Mouse (Mus musculus) kidney, adult 2 months (tissue): Measurements from ENCODE around the gene Setdb1. TPM values are rescaled to one million over a fixed set of nuclear protein-coding genes. Genes with fewer than 3 reads are reported as not detected.

Experiments
- DNase-seq: peaks from one replicate; pipeline ENCODE4 v3.0.0; 2021
- H3K27ac ChIP-seq: fragments of 200-500 bp; 2 replicates; pipeline ENCODE4 v1.5.1; 2012; ENCODE audit warnings: low read depth, low read length, control low read depth, inconsistent platforms; ENCODE audit not compliant: insufficient read depth
- H3K27me3 ChIP-seq: fragments of 200-500 bp; replicated peaks from 2 replicates; pipeline ENCODE4 v1.6.1; 2012; ENCODE audit warnings: mild to moderate bottlenecking, moderate library complexity, low read length, inconsistent platforms; ENCODE audit not compliant: control insufficient read depth, insufficient read depth
- H3K36me3 ChIP-seq: fragments of 200-500 bp; 2 replicates; pipeline ENCODE4 v1.6.1; 2012; ENCODE audit warnings: mild to moderate bottlenecking, moderate library complexity, low read length, inconsistent platforms; ENCODE audit not compliant: control insufficient read depth, insufficient read depth
- H3K4me1 ChIP-seq: fragments of 200-500 bp; 2 replicates; pipeline ENCODE4 v1.6.1; 2011; ENCODE audit warnings: low read length; ENCODE audit not compliant: control insufficient read depth, insufficient read depth
- H3K4me3 ChIP-seq: fragments of 200-500 bp; 2 replicates; pipeline ENCODE4 v1.5.1; 2011; ENCODE audit warnings: mild to moderate bottlenecking, low read depth, low read length, control low read depth; ENCODE audit not compliant: insufficient read depth
- CTCF ChIP-seq: fragments of 200-500 bp; conservative IDR thresholded peaks from 2 replicates; pipeline ENCODE4 v1.5.1; 2011; ENCODE audit warnings: low read depth, mild to moderate bottlenecking, control low read depth, low read length, moderate library complexity, mixed read lengths; ENCODE audit not compliant: insufficient read depth, insufficient read length
- POLR2A ChIP-seq: fragments of 200-500 bp; IDR thresholded peaks from one replicate; pipeline ENCODE4 v1.6.1; 2011; ENCODE audit warnings: low read depth, low read length, control low read depth
- WGBS: fragments of 180-500 bp; shearing (Covaris S2); methylation state at CpG from one replicate; pipeline ENCODE4 v1.1.7; 2018; 5-methylcytosine and 5-hydroxymethylcytosine counted together
- polyA plus RNA-seq: library from polyadenylated mRNA; depleted of rRNA; stranded (reverse); fragments of >200 nt; gene quantifications from 2 replicates; pipeline ENCODE4 v1.2.3, GENCODE M21; 2012; rRNA removed

The Setdb1 gene
- polyA plus RNA-seq, 1 experiment, result 11.6 TPM

- Histone ChIP-seq H3K4me3 (peak overlapping the region; percentile 67), H3K4me1 (peaks cover 26% of the 10 kb centered on the region), H3K36me3 (no peaks in the 10 kb centered on the region), H3K27ac (peak overlapping the region; percentile 93), H3K27me3 (no peaks in the 10 kb centered on the region)
- WGBS, result 12% methylated on average over 8 of the region's 8 CpGs
- no peak for TF ChIP-seq POLR2A
- TF ChIP-seq CTCF, result no peak
- peak; percentile 64 for DNase-seq
Measured at GRCm38 (mm10) chr3:95280747-95281146, 76.3 kb downstream of the Setdb1 start.

DNA sequence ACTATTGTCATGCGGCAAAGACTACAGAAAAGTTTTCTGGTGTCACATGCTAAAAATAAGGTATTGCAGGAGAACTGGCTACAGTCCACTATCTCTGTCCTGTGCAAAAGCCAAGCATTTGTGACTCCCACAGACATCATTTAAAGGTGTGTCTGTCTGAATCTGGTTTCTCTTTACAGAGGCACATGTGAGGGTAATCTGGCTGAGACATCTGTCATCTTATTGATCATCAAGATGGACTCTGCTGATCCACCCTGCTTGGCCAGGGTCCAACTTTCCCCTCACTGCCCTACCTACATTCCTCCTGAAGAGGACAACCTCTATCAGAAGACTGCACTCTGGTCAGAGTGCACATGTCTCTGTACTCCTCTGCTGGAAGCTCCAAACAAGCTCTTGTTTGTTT, 79.9 kb downstream of the Setdb1 start:
- no peaks in the 10 kb centered on the region for H3K36me3 ChIP-seq
- DNase-seq, result peak; percentile 36
- H3K4me3 ChIP-seq, result no peak overlapping the region
- peaks cover 13% of the 10 kb centered on the region for H3K4me1 ChIP-seq
- WGBS, result 41% methylated on average over 1 of the region's 1 CpGs
- no peaks in the 10 kb centered on the region for H3K27me3 ChIP-seq
- TF ChIP-seq CTCF, result no peak; the same call in 1 of the 2 replicates
- no peak for TF ChIP-seq POLR2A
- no peak overlapping the region for H3K27ac ChIP-seq

DNA sequence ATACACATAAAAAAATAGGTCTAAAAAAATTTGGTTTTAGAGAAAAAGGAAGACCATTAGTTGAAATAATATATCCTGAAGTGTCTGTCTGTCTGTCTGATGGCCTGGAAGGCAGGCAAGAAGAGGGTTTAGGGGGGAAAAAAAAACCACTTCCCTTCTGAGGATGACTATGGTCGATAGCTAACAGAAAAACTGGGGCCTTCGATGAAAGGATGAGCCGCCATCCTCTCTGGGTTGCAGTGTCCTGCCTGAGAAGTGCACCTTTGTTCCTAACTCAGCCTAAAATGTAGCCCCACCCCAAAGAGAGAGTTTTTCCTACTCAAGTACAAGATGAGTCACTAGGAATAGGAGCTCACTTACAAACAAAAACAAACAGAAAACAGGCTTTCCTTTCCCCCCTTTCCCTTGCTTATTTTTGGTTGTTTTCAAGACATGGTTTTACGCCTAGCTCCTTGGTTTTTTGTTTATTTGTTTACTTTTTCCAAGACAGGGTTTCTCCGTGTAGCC, 80.5 kb downstream of the Setdb1 start:
- no peaks in the 10 kb centered on the region for H3K36me3 ChIP-seq
- WGBS, result 64% methylated on average over 5 of the region's 5 CpGs
- no peak overlapping the region for H3K4me3 ChIP-seq
- H3K27ac ChIP-seq, result no peak overlapping the region; the same call in 1 of the 2 replicates
- peaks cover 13% of the 10 kb centered on the region for H3K4me1 ChIP-seq
- DNase-seq, result no peak
- TF ChIP-seq CTCF (no peak), POLR2A (no peak)
- H3K27me3 ChIP-seq, result no peaks in the 10 kb centered on the region

- H3K36me3 ChIP-seq, result no peaks in the 10 kb centered on the region
- no peak for DNase-seq
- H3K4me1 ChIP-seq, result peaks cover 13% of the 10 kb centered on the region
- WGBS, result 62% methylated on average over 6 of the region's 6 CpGs
- H3K4me3 ChIP-seq, result no peak overlapping the region
- H3K27ac ChIP-seq, result no peak overlapping the region
- no peaks in the 10 kb centered on the region for H3K27me3 ChIP-seq
- TF ChIP-seq CTCF (no peak), POLR2A (no peak)
Measured at GRCm38 (mm10) chr3:95275161-95275560, 81.8 kb downstream of the Setdb1 start.

- Histone ChIP-seq H3K4me1 (peaks cover 16% of the 10 kb centered on the region), H3K27me3 (no peaks in the 10 kb centered on the region), H3K36me3 (no peaks in the 10 kb centered on the region), H3K4me3 (no peak overlapping the region), H3K27ac (no peak overlapping the region)
- no peak for TF ChIP-seq POLR2A
- no peak for TF ChIP-seq CTCF
- 95% methylated on average over 4 of the region's 4 CpGs for WGBS
- DNase-seq, result no peak
Measured at GRCm38 (mm10) chr3:95274453-95274852, 82.5 kb downstream of the Setdb1 start.

Other genes starting within 250 kb of the Setdb1 start
- gene Vps72, start 246.2 kb downstream of the Setdb1 start, polyA plus RNA-seq, result 45.6 and 47.1 TPM in 2 replicates
- gene Tmod4, start 232.7 kb downstream of the Setdb1 start, polyA plus RNA-seq, result 0.19 and 3.1 TPM in 2 replicates
- 46.7 and 50.8 TPM in 2 replicates for gene Scnm1, start 223.2 kb downstream of the Setdb1 start, polyA plus RNA-seq
- gene Lysmd1, start 223.1 kb downstream of the Setdb1 start, polyA plus RNA-seq, result 10.2 and 11.3 TPM in 2 replicates
- 4.1 and 6.8 TPM in 2 replicates for gene Tnfaip8l2, start 214.8 kb downstream of the Setdb1 start, polyA plus RNA-seq
- 8.0 and 8.5 TPM in 2 replicates for gene Sema6c, start 196.7 kb downstream of the Setdb1 start, polyA plus RNA-seq
- 9.8 and 10.6 TPM in 2 replicates for gene Gabpb2, start 139.3 kb downstream of the Setdb1 start, polyA plus RNA-seq
- 77.5 and 83.7 TPM in 2 replicates for gene Cdc42se1, start 128.5 kb downstream of the Setdb1 start, polyA plus RNA-seq
- gene Mllt11, start 125.0 kb downstream of the Setdb1 start, polyA plus RNA-seq, result 30.6 and 31.4 TPM in 2 replicates
- gene Gm128, start 115.6 kb downstream of the Setdb1 start, polyA plus RNA-seq, result 5.9 TPM in 2 replicates
- 0.09 and 0.41 TPM in 2 replicates for gene Bnipl, start 106.0 kb downstream of the Setdb1 start, polyA plus RNA-seq
- gene Mindy1, start 75.9 kb downstream of the Setdb1 start, polyA plus RNA-seq, result 120 and 155 TPM in 2 replicates
- gene Prune1, start 75.1 kb downstream of the Setdb1 start, polyA plus RNA-seq, result 25.6 and 27.0 TPM in 2 replicates
- 5.6 and 6.3 TPM in 2 replicates for gene Anxa9, start 50.0 kb downstream of the Setdb1 start, polyA plus RNA-seq
- gene Cers2, start 42.4 kb downstream of the Setdb1 start, polyA plus RNA-seq, result 143 and 173 TPM in 2 replicates
- gene 4930558C23Rik, start 45.6 kb upstream of the Setdb1 start, polyA plus RNA-seq, result not detected in 2 replicates
- gene Arnt, start 77.2 kb upstream of the Setdb1 start, polyA plus RNA-seq, result 26.4 and 28.7 TPM in 2 replicates
- gene Ctsk, start 142.1 kb upstream of the Setdb1 start, polyA plus RNA-seq, result 6.5 and 8.2 TPM in 2 replicates
- gene Ctss, start 169.6 kb upstream of the Setdb1 start, polyA plus RNA-seq, result 8.2 and 18.1 TPM in 2 replicates
- not detected in 2 replicates for gene Hormad1, start 202.5 kb upstream of the Setdb1 start, polyA plus RNA-seq
- 7.6 and 10.4 TPM in 2 replicates for gene Golph3l, start 231.7 kb upstream of the Setdb1 start, polyA plus RNA-seq